ENCODE assay signal across 8 mouse cellular contexts in the genomic region with DNA sequence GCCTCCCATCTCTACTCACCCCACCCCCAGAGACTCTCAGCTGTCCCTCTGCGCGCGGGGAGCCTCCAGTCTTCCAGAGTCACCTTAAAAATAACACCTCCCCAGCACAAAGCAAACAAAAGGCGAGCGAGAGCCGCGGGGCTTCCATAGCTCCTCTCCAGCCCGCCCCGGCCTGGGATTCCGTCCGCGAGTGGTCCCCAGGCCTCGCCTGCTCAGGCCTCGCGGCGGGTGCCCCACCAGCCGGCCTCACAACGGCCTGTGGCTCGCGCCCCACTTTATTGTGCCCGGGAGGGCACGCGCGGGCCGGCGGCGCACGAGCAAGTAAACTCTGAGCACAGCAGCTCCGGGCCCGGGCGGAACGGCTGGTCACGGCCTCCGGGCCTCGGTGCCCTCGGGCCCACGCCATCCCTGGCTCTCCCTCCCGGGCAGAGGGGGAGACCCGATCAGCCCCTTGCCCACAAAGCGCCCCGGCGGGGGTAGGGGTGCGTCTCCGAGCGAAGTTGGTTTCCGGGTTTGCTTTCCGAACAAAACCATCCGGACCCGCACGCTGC. TPM values are rescaled to one million over a fixed set of nuclear protein-coding genes. Genes with fewer than 3 reads are reported as not detected.
DNase-seq lines count a peak whose midpoint lies in the region; ATAC-seq and TF ChIP-seq lines count a peak whose summit lies in the region.

No protein-coding gene starts in this region.

- peak overlapping the region; percentile 99 for H3K9ac ChIP-seq in ES-Bruce4 (ENCODE audit: low read depth, poor library complexity, severe bottlenecking)
- H3K9ac ChIP-seq in limb, embryonic 13.5 days: peak overlapping the region; percentile 99
- H3K9ac ChIP-seq in neural tube, embryonic 12.5 days: peak overlapping the region; percentile 98

- H3K36me3 ChIP-seq in ES-Bruce4 (ENCODE audit: control insufficient read depth, insufficient read depth, low read length, poor library complexity, severe bottlenecking): no peaks in the 10 kb centered on the region
- H3K36me3 ChIP-seq in limb, embryonic 13.5 days: peaks cover 24% of the 10 kb centered on the region
- peaks cover 10% of the 10 kb centered on the region; the same call in 1 of the 2 replicates for H3K36me3 ChIP-seq in neural tube, embryonic 12.5 days

- H3K27me3 ChIP-seq in ES-Bruce4 (ENCODE audit: control insufficient read depth, insufficient read depth, low read length, poor library complexity, severe bottlenecking): no peaks in the 10 kb centered on the region
- no peaks in the 10 kb centered on the region for H3K27me3 ChIP-seq in limb, embryonic 13.5 days
- no peaks in the 10 kb centered on the region for H3K27me3 ChIP-seq in neural tube, embryonic 12.5 days (replicated peaks)

- H3K4me1 ChIP-seq in ES-Bruce4 (ENCODE audit: control insufficient read depth, insufficient read depth, low read length): peaks cover 4% of the 10 kb centered on the region
- peaks cover 66% of the 10 kb centered on the region for H3K4me1 ChIP-seq in limb, embryonic 13.5 days
- peaks cover 21% of the 10 kb centered on the region for H3K4me1 ChIP-seq in neural tube, embryonic 12.5 days

- H3K4me2 ChIP-seq in limb, embryonic 13.5 days (replicated peaks): peak overlapping the region; percentile 89
- H3K4me2 ChIP-seq in neural tube, embryonic 12.5 days (replicated peaks): peak overlapping the region; percentile 78

- peak; percentile 95 for DNase-seq in heart, adult 11 months
- no peak for DNase-seq in heart, adult 9 months (ENCODE audit: low spot score in 2 of 2)
- DNase-seq in cerebellum, postnatal 25 days: peak; percentile 61 to 62
- peak; percentile 29 to 60 for DNase-seq in heart, postnatal 36 days
- peak; percentile 68 for DNase-seq in thymus, postnatal 14 days

- no peak for TF ChIP-seq EP300 in ES-Bruce4 (IDR thresholded peaks at IDR 0.05; ENCODE audit: insufficient read depth, low read depth, low read length)

- under 1% methylated on average over 44 of the region's 50 CpGs for WGBS in limb, embryonic 13.5 days
- WGBS in neural tube, embryonic 12.5 days: under 1% methylated on average over 50 of the region's 50 CpGs

- no peaks in the 10 kb centered on the region for H3K9me3 ChIP-seq in ES-Bruce4 (replicated peaks; ENCODE audit: control insufficient read depth, insufficient read depth, low read length, poor library complexity, severe bottlenecking)
- no peaks in the 10 kb centered on the region for H3K9me3 ChIP-seq in limb, embryonic 13.5 days
- H3K9me3 ChIP-seq in neural tube, embryonic 12.5 days: no peaks in the 10 kb centered on the region

- ATAC-seq in limb, embryonic 13.5 days (ENCODE audit: low FRiP score, low read depth): no peak
- ATAC-seq in neural tube, embryonic 12.5 days (ENCODE audit: low FRiP score, low read depth): peak; percentile 54

- TF ChIP-seq CTCF in ES-Bruce4 (IDR thresholded peaks at IDR 0.05; ENCODE audit: low read depth, low read length): no peak

- no peak overlapping the region for H3K27ac ChIP-seq in ES-Bruce4 (ENCODE audit: insufficient read depth, low read length)
- peak overlapping the region; percentile 86 for H3K27ac ChIP-seq in limb, embryonic 13.5 days
- H3K27ac ChIP-seq in neural tube, embryonic 12.5 days: peak overlapping the region; percentile 74

- TF ChIP-seq POLR2A in ES-Bruce4 (IDR thresholded peaks at IDR 0.05; ENCODE audit: insufficient read depth, low read length): no peak

- intact Hi-C loops in heart, postnatal 36 days (cut with DNase I): loop anchor here (1.0 kb wide), 1 partner anchor 19 kb away; no protein-coding TSS in a partner anchor

- peak overlapping the region; percentile 68 for H3K4me3 ChIP-seq in ES-Bruce4 (ENCODE audit: low read depth, low read length)
- peak overlapping the region; percentile 97 for H3K4me3 ChIP-seq in limb, embryonic 13.5 days
- peak overlapping the region; percentile 98 for H3K4me3 ChIP-seq in neural tube, embryonic 12.5 days

RNA-seq across cellular contexts. Expression of gene H2afy, which starts 1.5 kb away (rescaled TPM):
- polyA plus RNA-seq in ES-Bruce4 (2011; ENCODE audit: insufficient read depth, insufficient read length, low read depth, missing spikeins): 222 and 240 TPM in 2 replicates
- 10 to 100 TPM; 45.2 to 50.3 TPM for total RNA-seq in heart, postnatal 36 days (2021)
- 422 and 433 TPM in 2 replicates for polyA plus RNA-seq in limb, embryonic 13.5 days (2015; fragmentation: Nextera tagmentation; extraction: Ambion mirVana)
- polyA plus RNA-seq in neural tube, embryonic 12.5 days (2016; fragmentation: Nextera tagmentation; extraction: Ambion mirVana): 534 and 554 TPM in 2 replicates

RNA-seq across cellular contexts. Expression of gene Tifab, which starts 44.0 kb away (rescaled TPM):
- polyA plus RNA-seq in ES-Bruce4 (2011; ENCODE audit: insufficient read depth, insufficient read length, low read depth, missing spikeins): 0.18 TPM in 1 of 2 replicates, not detected in the other
- total RNA-seq in heart, postnatal 36 days (2021): 1 to 10 TPM; 1.3 to 1.7 TPM
- polyA plus RNA-seq in limb, embryonic 13.5 days (2015; fragmentation: Nextera tagmentation; extraction: Ambion mirVana): 1.5 and 1.7 TPM in 2 replicates
- polyA plus RNA-seq in neural tube, embryonic 12.5 days (2016; fragmentation: Nextera tagmentation; extraction: Ambion mirVana): 1.4 TPM in 2 replicates

Comparison
In these comparisons a context has a peak if more than half of its experiments do, and no peak if none do; other contexts are left out.
1. DNase-seq: peak in heart, adult 11 months (single experiment), cerebellum, postnatal 25 days (2 of 2), heart, postnatal 36 days (2 of 2) and thymus, postnatal 14 days (single experiment); none in heart, adult 9 months (0 of 2).
2. Peak in every context shown above with its lines, with median percentiles within 50 percentile points of each other: H3K4me3 ChIP-seq and H3K9ac ChIP-seq.